Mouse (Mus musculus) cerebellum, adult 2 months (tissue): ENCODE measurements at regions not wholly inside any gene's neighbourhood (a gene's known extent, or its start where the extent isn't known, plus 50 kb on each side); places are given as distances from the start of the nearest gene placed in this dataset.

Experiments used
- DNase-seq, 2 experiments: peaks; one replicate each; pipeline ENCODE4 v3.0.0; 2021
- H3K27ac ChIP-seq: fragments of 200-500 bp; 2 replicates; pipeline ENCODE4 v1.5.1; 2012; ENCODE audit warnings: low read length, control low read depth, inconsistent platforms; ENCODE audit not compliant: insufficient read depth
- H3K27me3 ChIP-seq: fragments of 200-500 bp; 2 replicates; pipeline ENCODE4 v1.6.1; 2012; ENCODE audit warnings: inconsistent platforms, mild to moderate bottlenecking, low read length, moderate library complexity; ENCODE audit not compliant: control insufficient read depth, insufficient read depth
- H3K4me1 ChIP-seq: fragments of 200-500 bp; 2 replicates; pipeline ENCODE4 v1.6.1; 2011; ENCODE audit warnings: low read length; ENCODE audit not compliant: control insufficient read depth, insufficient read depth
- H3K4me3 ChIP-seq: fragments of 200-500 bp; replicated peaks from 2 replicates; pipeline ENCODE3; 2011; ENCODE audit warnings: mild to moderate bottlenecking, low read depth, low read length, control low read depth; ENCODE audit not compliant: insufficient read depth
- CTCF ChIP-seq: fragments of 200-500 bp; IDR thresholded peaks from 2 replicates; pipeline ENCODE4 v1.5.1; 2011; ENCODE audit warnings: low read depth, mild to moderate bottlenecking, control low read depth, low read length, moderate library complexity, borderline replicate concordance; ENCODE audit not compliant: insufficient read depth
- POLR2A ChIP-seq: fragments of 200-500 bp; IDR thresholded peaks from 2 replicates; pipeline ENCODE4 v1.6.1; 2011; ENCODE audit warnings: low read length, control low read depth, borderline replicate concordance; ENCODE audit not compliant: insufficient read depth
- WGBS: fragments of 180-500 bp; shearing (Covaris S2); methylation state at CpG from one replicate; pipeline ENCODE4 v1.1.7; 2018; 5-methylcytosine and 5-hydroxymethylcytosine counted together

DNA sequence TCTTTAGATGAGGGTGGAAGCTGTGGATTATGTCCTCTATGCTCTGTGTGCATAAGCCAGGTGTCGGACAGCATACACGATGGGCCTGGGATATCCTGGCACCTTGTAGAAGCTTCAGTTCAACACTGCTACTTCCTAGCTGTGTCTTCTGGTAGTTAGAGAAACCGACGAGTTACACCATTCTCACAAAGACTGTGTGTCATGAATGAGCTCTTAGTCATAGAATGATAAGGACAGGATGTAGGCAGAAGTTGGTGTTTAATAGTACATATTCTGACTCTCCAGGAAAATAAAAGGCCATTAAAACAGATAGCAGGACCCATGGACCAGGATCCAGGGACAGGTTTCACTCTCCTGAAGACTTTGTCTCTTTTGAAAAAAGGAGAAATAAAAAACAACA, 446.3 kb upstream of the Klf4 start:
- no peak overlapping the region for H3K4me3 ChIP-seq
- no peaks in the 10 kb centered on the region for H3K4me1 ChIP-seq
- 91% methylated on average over 4 of the region's 4 CpGs for WGBS
- no peaks in the 10 kb centered on the region for H3K27me3 ChIP-seq
- DNase-seq = no peak
- no peak overlapping the region for H3K27ac ChIP-seq
- TF ChIP-seq POLR2A (no peak), CTCF (no peak)

DNA sequence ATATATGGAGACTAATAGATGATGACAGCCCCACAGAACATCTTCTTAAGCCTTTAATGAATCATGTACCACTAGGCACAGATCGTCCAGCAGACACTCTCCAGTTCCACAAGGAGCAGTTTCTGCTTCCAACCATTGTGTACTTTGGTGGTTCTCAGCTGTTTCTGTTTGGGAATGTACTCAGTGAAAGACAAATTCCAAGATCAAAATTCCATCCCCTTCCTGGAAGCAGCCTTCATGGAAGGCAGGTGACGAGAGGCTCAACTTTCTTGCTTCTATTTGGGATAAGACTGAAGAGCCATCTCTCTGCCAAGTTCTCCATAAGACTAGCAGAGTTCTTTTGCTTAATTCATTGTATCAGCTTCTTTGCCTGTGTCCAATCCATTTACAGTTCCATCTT, 444.0 kb upstream of the Klf4 start:
- Histone ChIP-seq H3K27me3 (no peaks in the 10 kb centered on the region), H3K27ac (no peak overlapping the region), H3K4me1 (no peaks in the 10 kb centered on the region), H3K4me3 (no peak overlapping the region)
- TF ChIP-seq POLR2A (no peak), CTCF (no peak)
- no peak for DNase-seq
- 87% methylated on average over 2 of the region's 2 CpGs for WGBS

DNA sequence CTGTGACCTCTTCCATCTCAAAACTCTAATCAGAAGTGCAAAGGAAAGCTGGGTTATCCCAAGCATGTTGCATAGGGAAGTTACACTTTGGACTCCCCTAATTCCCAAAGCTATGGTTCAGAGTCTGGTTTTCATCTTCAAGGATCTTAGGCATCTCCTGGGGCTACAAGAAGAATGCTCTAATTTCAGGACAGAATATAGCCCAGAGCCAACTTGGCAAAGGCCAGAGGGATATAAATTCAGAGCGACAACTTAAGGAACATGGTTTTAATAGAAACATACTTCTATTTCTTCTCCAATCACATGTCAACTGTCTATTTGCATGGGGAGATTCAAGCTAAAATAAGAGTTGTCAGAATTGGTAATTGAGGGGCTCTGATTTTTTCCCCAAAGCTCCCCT, 441.4 kb upstream of the Klf4 start:
- DNase-seq = no peak
- 64% methylated on average over 1 of the region's 1 CpGs for WGBS

DNA sequence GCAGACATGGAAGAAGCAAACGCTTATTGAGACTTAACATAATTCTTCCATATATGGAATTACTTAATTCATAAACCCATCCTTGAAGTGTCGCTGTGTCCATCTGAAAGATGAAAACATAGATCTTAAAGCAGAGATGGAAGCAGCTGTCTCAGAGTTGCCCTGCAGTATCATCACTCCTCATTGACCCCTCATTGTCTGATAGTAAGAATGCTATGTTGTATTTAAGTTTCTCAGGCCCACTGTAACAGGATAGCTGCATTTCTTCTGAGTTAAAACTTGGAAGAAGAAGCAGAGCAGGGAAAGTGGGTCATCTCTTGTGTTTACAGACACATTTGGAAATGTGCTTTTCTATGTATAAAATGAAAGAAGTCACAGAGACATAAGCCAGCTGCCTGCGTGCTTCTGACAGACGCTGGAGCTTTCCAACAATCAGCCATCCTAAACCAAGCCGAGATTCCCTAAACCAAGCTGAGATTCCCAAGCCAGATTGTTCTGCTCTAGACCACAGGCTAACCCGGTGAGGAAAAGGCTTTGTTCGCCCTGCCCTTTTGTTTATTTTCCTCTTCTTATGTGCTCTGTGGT, 440.1 kb upstream of the Klf4 start:
- DNase-seq = no peak
- TF ChIP-seq CTCF = no peak
- no peak for TF ChIP-seq POLR2A
- H3K4me3 ChIP-seq = no peak overlapping the region
- no peaks in the 10 kb centered on the region for H3K27me3 ChIP-seq
- WGBS = 87% methylated on average over 7 of the region's 7 CpGs
- H3K27ac ChIP-seq = no peak overlapping the region
- H3K4me1 ChIP-seq = no peaks in the 10 kb centered on the region

More for the DNA sequence above, 441.4 kb upstream of the Klf4 start:
- no peak for TF ChIP-seq CTCF
- no peak for TF ChIP-seq POLR2A
- no peaks in the 10 kb centered on the region for H3K4me1 ChIP-seq
- no peaks in the 10 kb centered on the region for H3K27me3 ChIP-seq
- H3K27ac ChIP-seq = no peak overlapping the region
- no peak overlapping the region for H3K4me3 ChIP-seq

DNA sequence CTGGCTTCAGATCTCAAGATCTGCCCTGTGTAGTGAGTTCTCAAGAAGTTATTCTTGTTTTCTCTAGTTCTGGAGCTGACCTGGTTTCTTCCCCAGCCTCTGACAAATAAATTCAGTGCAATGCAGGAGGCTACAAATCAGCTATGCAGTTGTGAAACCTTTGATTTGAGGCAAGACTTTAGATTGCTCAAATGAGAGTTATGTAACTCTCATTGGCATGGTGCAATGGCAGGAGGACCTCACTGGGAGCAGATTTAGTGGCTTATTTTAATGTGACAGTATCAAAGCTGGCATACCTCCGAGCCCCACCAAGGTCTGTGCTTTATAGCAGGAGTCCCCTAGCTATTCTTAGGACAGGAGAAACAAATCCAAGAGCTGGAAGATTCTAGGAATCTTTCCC, 427.8 kb upstream of the Klf4 start:
- DNase-seq = no peak
- 74% methylated on average over 1 of the region's 1 CpGs for WGBS
- H3K4me3 ChIP-seq = no peak overlapping the region
- no peaks in the 10 kb centered on the region for H3K4me1 ChIP-seq
- no peaks in the 10 kb centered on the region for H3K27me3 ChIP-seq
- H3K27ac ChIP-seq = no peak overlapping the region
- no peak for TF ChIP-seq POLR2A
- TF ChIP-seq CTCF = no peak

DNA sequence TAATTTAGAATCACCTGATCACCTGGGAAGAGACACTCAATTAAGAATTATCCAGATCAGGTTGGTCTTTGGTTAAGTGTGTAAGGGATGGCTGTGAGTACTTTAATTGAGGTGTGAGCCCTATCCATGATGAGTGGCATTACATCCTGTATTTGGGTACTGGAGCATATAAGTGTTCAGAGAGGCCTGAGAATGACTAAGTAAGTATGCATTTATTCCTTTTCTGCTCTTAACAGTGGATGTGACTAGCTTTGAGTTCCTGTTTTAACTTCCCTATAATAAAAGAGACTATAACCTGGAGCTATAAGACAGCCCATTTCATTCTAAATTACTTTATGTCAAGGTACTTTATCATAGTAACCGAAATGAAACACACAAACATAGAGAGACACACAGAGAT, 421.4 kb upstream of the Klf4 start:
- no peak for TF ChIP-seq CTCF
- no peak for TF ChIP-seq POLR2A
- no peak for DNase-seq
- Histone ChIP-seq H3K4me3 (no peak overlapping the region), H3K27me3 (no peaks in the 10 kb centered on the region), H3K27ac (no peak overlapping the region), H3K4me1 (no peaks in the 10 kb centered on the region)
- 97% methylated on average over 1 of the region's 1 CpGs for WGBS

DNA sequence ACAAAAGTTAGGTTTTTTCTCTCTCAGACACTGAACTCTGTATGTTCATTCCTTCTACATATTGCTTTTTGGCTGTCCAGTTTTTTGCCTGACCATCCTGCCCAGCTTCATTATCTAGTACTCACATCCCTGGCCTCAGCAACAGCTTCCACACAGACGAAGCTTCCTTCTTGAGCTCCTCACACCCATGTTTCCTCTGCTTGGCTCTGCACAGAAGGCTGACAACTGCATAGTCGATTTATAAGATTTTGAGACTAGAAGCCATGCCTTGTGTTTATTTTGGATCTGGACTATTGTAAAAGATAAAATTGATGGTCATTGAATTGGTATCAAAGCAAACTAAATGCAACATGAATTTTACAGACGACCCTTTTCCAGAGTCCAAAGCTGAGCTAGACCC, 420.0 kb upstream of the Klf4 start:
- Histone ChIP-seq H3K27me3 (no peaks in the 10 kb centered on the region), H3K4me1 (no peaks in the 10 kb centered on the region), H3K27ac (no peak overlapping the region), H3K4me3 (no peak overlapping the region)
- 87% methylated on average over 3 of the region's 3 CpGs for WGBS
- no peak for DNase-seq
- no peak for TF ChIP-seq CTCF

DNA sequence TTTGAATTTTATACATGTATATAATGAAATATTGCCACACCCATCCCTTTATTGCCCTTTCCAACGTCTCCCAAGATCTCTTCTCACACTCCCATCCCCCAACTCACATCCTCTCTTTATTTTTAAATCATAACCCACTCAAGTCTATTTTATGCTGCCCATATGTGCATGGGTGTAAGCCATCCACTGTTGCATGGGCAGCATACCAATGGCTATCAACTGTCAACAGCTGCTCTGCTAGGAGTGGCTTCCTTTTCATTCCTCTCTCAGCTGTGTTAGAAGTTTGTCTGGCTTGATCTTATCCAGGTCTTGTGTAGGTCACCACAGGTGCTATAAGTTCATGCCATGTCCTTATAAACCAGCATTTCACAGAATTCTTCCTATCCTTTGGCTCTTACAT, 409.2 kb upstream of the Klf4 start:
- no peaks in the 10 kb centered on the region for H3K4me1 ChIP-seq
- H3K27me3 ChIP-seq = no peaks in the 10 kb centered on the region
- DNase-seq = no peak
- H3K4me3 ChIP-seq = no peak overlapping the region
- no peak overlapping the region for H3K27ac ChIP-seq
- TF ChIP-seq CTCF = no peak
- no peak for TF ChIP-seq POLR2A
- 51% methylated on average over 1 of the region's 1 CpGs for whole genome bisulfite sequencing
